Comparison of ENCODE assay signal across 8 mouse cellular contexts in the genomic region with DNA sequence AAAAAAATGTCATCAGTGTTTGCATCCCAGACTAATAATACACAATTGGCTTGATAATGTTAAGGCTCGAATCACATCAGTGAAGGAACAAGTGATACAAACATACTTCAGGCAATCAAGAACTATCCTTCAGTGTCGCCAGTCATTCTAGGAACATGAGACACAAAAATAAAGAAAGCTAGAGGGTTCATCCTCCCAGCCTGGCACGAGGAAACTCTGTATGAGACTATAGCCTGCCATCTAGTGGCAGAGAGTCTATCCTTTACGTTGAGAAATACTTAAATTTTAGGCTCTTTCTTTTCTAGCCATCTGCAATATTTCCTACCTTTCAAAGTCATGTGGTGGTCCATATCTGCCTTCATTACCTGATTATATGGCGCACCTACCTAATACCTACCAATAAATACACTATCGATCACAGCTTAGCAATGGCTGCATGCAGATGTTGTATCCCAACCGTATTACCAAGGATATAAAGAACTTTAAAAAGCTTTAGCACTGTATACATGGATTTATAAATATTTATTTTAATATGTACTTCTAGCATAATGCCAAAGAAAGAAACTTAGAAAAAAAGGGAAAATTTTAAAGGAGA.
DNase-seq lines count a peak whose midpoint lies in the region; ATAC-seq and TF ChIP-seq lines count a peak whose summit lies in the region.

No protein-coding gene starts in this region.

- H3K4me1 ChIP-seq in neural tube, embryonic 12.5 days, result no peaks in the 10 kb centered on the region
- no peaks in the 10 kb centered on the region for H3K4me1 ChIP-seq in forebrain, embryonic 16.5 days (replicated peaks; ENCODE audit: control insufficient read depth, insufficient read depth, low read length)
- H3K4me1 ChIP-seq in stomach, postnatal 0 days (replicated peaks; ENCODE audit: control insufficient read depth, insufficient read depth), result no peaks in the 10 kb centered on the region

- peak; percentile 6 to 24 for DNase-seq in heart, postnatal 10 days
- DNase-seq in heart, adult 18-20 months, result no peak
- no peak for DNase-seq in neural tube, embryonic 10.5 days (ENCODE audit: extremely low spot score, low spot score)
- DNase-seq in stomach, postnatal 0 days (ENCODE audit: low spot score), result no peak
- no peak for DNase-seq in right cerebral cortex, postnatal 36 days (ENCODE audit: low spot score in 2 of 2)
- DNase-seq in left cerebral cortex, postnatal 10 days (ENCODE audit: extremely low spot score in 1 of 2, low spot score in 2 of 2), result no peak

- H3K9ac ChIP-seq in neural tube, embryonic 12.5 days, result no peak overlapping the region
- no peak overlapping the region for H3K9ac ChIP-seq in forebrain, embryonic 16.5 days (replicated peaks; ENCODE audit: low read depth, low read length)
- no peak overlapping the region for H3K9ac ChIP-seq in stomach, postnatal 0 days (ENCODE audit: low read length)

- no peak overlapping the region for H3K4me2 ChIP-seq in neural tube, embryonic 12.5 days (replicated peaks)
- no peak overlapping the region for H3K4me2 ChIP-seq in forebrain, embryonic 16.5 days (ENCODE audit: low read length)
- H3K4me2 ChIP-seq in stomach, postnatal 0 days (replicated peaks; ENCODE audit: low read depth), result no peak overlapping the region

- 46% methylated on average over 7 of the region's 7 CpGs for WGBS in neural tube, embryonic 12.5 days
- WGBS in forebrain, embryonic 16.5 days, result 48% methylated on average over 7 of the region's 7 CpGs
- WGBS in stomach, postnatal 0 days, result 35% methylated on average over 7 of the region's 7 CpGs

- TF ChIP-seq CTCF in stomach, postnatal 0 days (IDR thresholded peaks at IDR 0.05; ENCODE audit: low read depth), result peak; percentile 76

- peak; percentile 61; the same call in 1 of the 2 replicates for ATAC-seq in neural tube, embryonic 12.5 days (ENCODE audit: low FRiP score, low read depth)
- peak; percentile 76; the same call in 1 of the 2 replicates for ATAC-seq in forebrain, embryonic 16.5 days
- ATAC-seq in stomach, postnatal 0 days (ENCODE audit: low FRiP score, low TSS enrichment), result no peak

- H3K27me3 ChIP-seq in neural tube, embryonic 12.5 days (replicated peaks), result no peaks in the 10 kb centered on the region
- H3K27me3 ChIP-seq in forebrain, embryonic 16.5 days (replicated peaks; ENCODE audit: control insufficient read depth, insufficient read depth, low read length), result no peaks in the 10 kb centered on the region
- H3K27me3 ChIP-seq in stomach, postnatal 0 days (ENCODE audit: control insufficient read depth, insufficient read depth, low read length), result no peaks in the 10 kb centered on the region

- H3K27ac ChIP-seq in neural tube, embryonic 12.5 days, result no peak overlapping the region
- H3K27ac ChIP-seq in forebrain, embryonic 16.5 days (ENCODE audit: low read length), result no peak overlapping the region
- no peak overlapping the region for H3K27ac ChIP-seq in stomach, postnatal 0 days (replicated peaks)

- no peaks in the 10 kb centered on the region for H3K36me3 ChIP-seq in neural tube, embryonic 12.5 days
- no peaks in the 10 kb centered on the region for H3K36me3 ChIP-seq in forebrain, embryonic 16.5 days (ENCODE audit: control insufficient read depth, insufficient read depth)
- no peaks in the 10 kb centered on the region for H3K36me3 ChIP-seq in stomach, postnatal 0 days (ENCODE audit: control insufficient read depth, insufficient read depth, low read length)

- no peak for TF ChIP-seq EP300 in stomach, postnatal 0 days (optimal IDR thresholded peaks at IDR 0.05)

- H3K4me3 ChIP-seq in neural tube, embryonic 12.5 days, result no peak overlapping the region
- H3K4me3 ChIP-seq in forebrain, embryonic 16.5 days (replicated peaks; ENCODE audit: low read length), result no peak overlapping the region
- no peak overlapping the region for H3K4me3 ChIP-seq in stomach, postnatal 0 days (ENCODE audit: low read depth, low read length)

- intact Hi-C loops in heart, postnatal 10 days (cut with DNase I), result no loop called here
- intact Hi-C loops in left cerebral cortex, postnatal 10 days (cut with DNase I), result no loop called here

- no peaks in the 10 kb centered on the region for H3K9me3 ChIP-seq in neural tube, embryonic 12.5 days
- H3K9me3 ChIP-seq in forebrain, embryonic 16.5 days (ENCODE audit: control insufficient read depth, low read length), result no peaks in the 10 kb centered on the region
- no peaks in the 10 kb centered on the region for H3K9me3 ChIP-seq in stomach, postnatal 0 days (ENCODE audit: control insufficient read depth, low read length)

Comparison
In these comparisons a context has a peak if more than half of its experiments do, and no peak if none do; other contexts are left out.
1. DNase-seq: peak in heart, postnatal 10 days (2 of 2); none in heart, adult 18-20 months (0 of 2), neural tube, embryonic 10.5 days (single experiment), stomach, postnatal 0 days (single experiment), right cerebral cortex, postnatal 36 days (0 of 2) and left cerebral cortex, postnatal 10 days (0 of 2).